Mouse (Mus musculus) lung, adult 18-20 months (tissue): ENCODE data around the gene Gm10772.
"Not testable (repeated sequence)": the region's sequence is repeated elsewhere in the genome, so short reads cannot be mapped to it uniquely, and the experiment has no call there.

Experiments used
- DNase-seq, 2 experiments: peaks; one replicate each; pipeline ENCODE4 v3.0.0; 2022; ENCODE audit warnings: mixed read lengths in 2 of 2

The Gm10772 gene

DNA sequence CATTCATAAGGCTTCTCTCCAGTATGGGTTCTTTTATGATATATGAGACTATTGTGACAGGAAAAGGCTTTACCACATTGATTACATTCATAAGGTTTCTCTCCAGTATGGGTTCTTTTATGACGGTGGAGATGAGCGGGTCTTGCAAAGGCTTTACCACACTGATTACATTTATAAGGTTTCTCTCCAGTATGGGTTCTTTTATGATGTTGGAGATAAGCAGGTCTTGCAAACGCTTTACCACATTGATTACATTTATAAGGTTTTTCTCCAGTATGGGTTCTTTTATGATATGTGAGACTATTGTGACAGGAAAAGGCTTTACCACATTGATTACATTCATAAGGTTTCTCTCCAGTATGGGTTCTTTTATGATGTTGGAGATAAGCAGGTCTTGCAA is at the start of gene Gm10772:
Gm10772 (minus strand) TSS at position 101 of the 400 bp plus-strand sequence.
- DNase-seq, result not testable (repeated sequence)

DNA sequence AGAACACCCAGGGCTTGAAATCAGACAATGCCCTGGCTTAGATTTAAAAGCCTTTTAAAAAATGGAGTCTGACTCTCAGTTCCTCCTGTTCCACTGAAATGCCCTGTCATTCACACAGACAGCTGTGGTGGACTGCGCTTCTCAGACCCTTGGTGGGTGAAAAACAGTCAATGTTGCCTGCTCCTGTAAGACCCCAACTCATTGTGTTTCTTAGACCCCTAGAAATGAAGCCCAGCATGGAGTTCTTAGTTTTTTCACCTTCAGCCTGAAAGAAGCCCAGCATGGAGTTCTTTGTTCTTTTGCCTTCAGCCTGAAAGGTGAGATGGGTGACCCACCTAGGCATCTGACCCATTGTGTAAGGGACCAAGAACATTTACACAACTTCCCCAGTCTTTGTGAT is 36.5 kb upstream of the Gm10772 start:
- DNase-seq, result not testable (repeated sequence)

DNA sequence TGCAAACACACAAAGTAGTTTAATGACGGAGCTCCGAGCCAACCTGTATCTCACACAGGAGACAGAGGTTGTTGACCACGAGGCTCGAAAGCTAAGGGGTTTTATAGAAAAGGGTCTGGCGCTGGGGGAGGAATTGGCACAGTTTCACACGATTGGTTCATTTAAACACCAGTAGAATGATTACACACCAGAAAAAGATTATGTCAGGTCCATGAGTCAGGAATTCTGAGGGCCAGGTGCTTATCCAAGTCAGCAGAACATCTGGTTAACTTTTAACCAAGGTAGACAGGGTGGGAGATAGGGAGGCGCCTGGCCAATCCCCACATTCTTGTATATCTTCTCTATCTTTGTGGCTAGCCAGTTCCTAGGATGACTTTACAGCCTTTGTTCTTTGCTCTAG is 35.8 kb upstream of the Gm10772 start:
- DNase-seq, result not testable (repeated sequence)

DNA sequence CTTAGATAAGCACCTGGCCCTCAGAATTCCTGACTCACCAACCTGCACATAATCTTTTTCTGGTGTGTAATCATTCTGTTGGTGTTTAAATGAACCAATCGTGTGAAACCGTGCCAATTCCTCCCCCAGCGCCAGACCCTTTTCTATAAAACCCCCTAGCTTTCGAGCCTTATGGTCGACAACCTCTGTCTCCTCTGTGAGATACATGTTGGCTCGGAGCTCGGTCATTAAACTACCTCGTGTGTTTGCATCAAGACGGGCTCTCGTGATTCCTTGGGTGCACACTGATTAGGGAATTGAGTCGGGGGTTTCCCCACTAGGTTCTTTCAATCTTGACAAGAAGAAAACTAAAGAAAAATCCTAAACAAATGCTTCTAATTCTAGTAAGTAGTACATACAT is 13.0 kb downstream of the Gm10772 start:
- no peak for DNase-seq

DNA sequence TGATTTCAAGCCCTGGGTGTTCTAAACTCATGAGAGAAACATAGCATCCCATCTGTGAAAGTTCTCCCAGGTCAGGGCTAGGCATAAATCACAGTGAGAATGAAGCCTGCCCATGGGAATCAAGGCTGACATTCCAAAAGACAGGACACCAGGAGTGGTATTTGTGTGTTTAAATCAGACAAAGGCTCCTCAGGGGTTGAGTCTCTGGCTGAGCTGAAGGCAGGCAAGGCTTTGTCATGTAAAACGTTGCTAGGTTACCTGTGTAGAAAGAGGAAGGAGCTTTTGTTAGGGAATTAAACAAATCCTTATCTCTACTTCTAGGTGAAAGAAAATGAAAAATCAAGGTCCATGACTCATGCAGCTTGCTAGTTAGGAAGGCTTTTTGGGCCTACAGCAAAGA is 13.6 kb downstream of the Gm10772 start:
- DNase-seq, result not testable (repeated sequence)

DNA sequence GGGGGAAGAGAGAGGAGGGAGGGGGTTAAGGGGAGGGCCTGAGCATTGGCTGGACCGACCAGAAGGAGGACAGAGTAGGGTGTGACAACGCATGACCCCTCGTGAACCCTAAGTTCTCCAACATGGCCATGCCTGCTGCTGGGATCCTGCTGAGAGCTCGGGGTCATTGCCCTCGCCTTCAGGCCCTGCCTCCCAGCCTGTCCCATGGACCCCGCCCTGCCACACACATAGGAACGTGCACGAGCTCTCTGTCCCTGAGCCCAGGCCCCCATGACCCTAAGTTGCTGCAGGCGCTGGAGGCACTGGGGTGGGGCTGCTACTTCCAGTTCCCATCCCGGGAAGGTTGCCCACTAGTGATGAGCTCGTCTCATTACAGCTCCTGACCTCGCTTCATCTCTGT is 48.2 kb downstream of the Gm10772 start:
- not testable (repeated sequence) for DNase-seq
